Mouse (Mus musculus) lung, postnatal 14 days (tissue): ENCODE data around the gene Reg1.
"Not testable (repeated sequence)": the region's sequence is repeated elsewhere in the genome, so short reads cannot be mapped to it uniquely, and the experiment has no call there.

Experiments
- DNase-seq: peaks from one replicate; pipeline ENCODE4 v3.0.0; 2021

Gene Reg1

GRCm38 (mm10) chr6:78422411-78422810, at the start of gene Reg1:
Reg1 (plus strand) TSS chr6:78422711.
- not testable (repeated sequence) for DNase-seq

GRCm38 (mm10) chr6:78378765-78379164, 43.7 kb upstream of the Reg1 start, which contains the start of gene Reg3d:
Reg3d (minus strand) TSS chr6:78378865.
- no peak for DNase-seq

GRCm38 (mm10) chr6:78380409-78380808, 42.1 kb upstream of the Reg1 start, which contains the start of gene Reg3a:
Reg3a (plus strand) TSS chr6:78380709.
- no peak for DNase-seq

- no peak for DNase-seq
These were observed 36.9 kb upstream of the Reg1 start for GRCm38 (mm10) chr6:78385609-78386008.

GRCm38 (mm10) chr6:78395323-78395722, 27.2 kb upstream of the Reg1 start, which contains the start of gene Reg2:
Reg2 (plus strand) TSS chr6:78395623.
- DNase-seq, result not testable (repeated sequence)

GRCm38 (mm10) chr6:78425497-78425896, 3.0 kb downstream of the Reg1 start:
- no peak for DNase-seq

GRCm38 (mm10) chr6:78447202-78447601, 24.7 kb downstream of the Reg1 start:
- DNase-seq, result no peak

- DNase-seq, result no peak
These were observed 25.9 kb downstream of the Reg1 start for GRCm38 (mm10) chr6:78448409-78448808.

GRCm38 (mm10) chr6:78452804-78453203, 30.3 kb downstream of the Reg1 start:
- DNase-seq, result no peak

- DNase-seq, result no peak
These were observed 37.8 kb downstream of the Reg1 start for GRCm38 (mm10) chr6:78460191-78460825.

- no peak for DNase-seq
These were observed 39.8 kb downstream of the Reg1 start for GRCm38 (mm10) chr6:78462360-78462759.

- no peak for DNase-seq
These were observed 40.8 kb downstream of the Reg1 start for GRCm38 (mm10) chr6:78463266-78463665.

GRCm38 (mm10) chr6:78468772-78469171, 46.3 kb downstream of the Reg1 start, which contains the start of gene Reg3g:
Reg3g (minus strand) TSS chr6:78468872.
- no peak for DNase-seq

GRCm38 (mm10) chr6:78469287-78469686, 46.8 kb downstream of the Reg1 start:
- DNase-seq, result no peak
